Mouse (Mus musculus): ENCODE results near the gene Dqx1.

Gene Dqx1

DNA sequence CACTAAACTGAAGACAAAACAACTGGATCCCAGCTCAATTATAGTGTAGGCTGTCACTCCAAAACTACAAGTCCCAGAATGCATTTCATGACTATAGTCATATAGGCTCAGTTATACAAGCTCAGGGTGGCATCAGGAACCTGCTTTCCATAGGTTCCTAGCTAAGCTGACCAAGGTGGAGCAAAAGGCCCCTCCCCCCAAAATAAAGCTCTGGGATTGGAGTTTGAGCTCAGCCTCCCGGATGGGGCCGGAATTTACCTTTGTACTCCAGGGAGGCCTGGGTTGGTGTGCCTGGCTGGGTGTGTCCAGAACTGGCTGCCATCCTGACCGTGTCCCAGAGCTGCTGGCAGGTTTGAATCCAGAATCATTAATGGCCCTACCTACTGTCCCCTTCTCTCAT is at the start of gene Dqx1:
TSS of gene Dqx1 (plus strand) at position 55 of the 400 bp plus-strand sequence.
- no peak for DNase-seq (ENCODE audit: low spot score in 2 of 2)

DNA sequence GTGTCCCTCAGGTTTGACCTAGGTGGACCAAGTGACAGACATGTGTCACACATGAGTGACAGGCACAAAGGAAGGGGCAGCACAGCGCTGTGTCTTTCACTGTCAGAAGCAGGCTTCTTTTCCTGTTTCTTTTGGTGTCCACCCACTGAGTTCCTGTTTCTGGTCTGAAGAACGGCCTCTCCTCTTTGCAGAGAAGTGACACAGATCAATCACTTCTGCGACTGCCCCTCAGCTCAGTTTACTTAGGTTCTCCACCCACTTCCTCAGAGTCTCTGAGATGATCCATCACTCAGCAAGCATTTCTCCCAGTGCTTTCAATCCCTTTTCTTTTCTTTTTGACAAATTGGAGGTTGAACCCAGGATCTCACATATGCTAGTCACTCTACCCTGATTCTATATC is 49.0 kb upstream of the Dqx1 start:
- peak; percentile 65 to 67 for DNase-seq (ENCODE audit: low spot score in 2 of 2)

DNA sequence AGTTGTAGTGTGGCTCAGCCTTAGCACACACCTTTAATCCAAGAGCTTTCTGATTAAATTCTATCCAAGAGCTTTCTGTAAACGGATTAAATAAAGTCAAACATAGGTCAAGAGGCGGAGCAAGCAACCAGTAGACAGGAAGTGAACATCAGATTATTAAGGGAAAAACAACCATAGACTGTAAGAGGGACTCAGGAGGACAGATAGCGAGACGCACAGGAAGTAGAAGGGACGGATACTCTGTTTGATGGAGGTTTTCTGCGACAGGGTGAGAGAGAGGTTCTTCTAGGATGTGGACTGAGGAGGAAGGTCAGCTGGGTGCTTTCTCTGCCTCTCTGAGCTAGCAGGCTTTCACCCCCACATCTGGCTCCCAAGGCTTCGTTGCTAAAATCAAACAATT is 47.6 kb upstream of the Dqx1 start:
- peak in 1 of 2 experiments; percentile 42 for DNase-seq (ENCODE audit: low spot score in 2 of 2)

DNA sequence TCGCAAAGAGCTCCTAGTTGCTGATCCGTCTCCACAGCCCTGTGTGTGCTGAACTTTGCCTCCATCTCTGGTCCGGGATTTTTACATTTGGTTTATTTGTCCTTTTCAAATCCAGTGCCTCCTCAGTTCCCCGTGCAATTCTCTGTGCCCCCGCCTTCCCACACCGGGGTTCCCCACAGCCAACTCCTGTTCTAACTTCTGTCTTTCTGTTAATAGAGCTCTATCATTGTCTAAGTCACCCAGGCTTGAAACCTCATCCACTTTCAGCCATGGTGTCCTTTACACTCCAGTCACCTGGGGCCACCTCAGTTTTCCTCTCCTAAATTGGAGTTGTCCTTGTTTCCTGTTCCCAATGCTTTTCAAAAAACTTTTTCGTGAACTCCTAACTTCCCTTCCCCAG is 46.4 kb upstream of the Dqx1 start:
- DNase-seq (ENCODE audit: low spot score in 2 of 2), result peak; percentile 40 to 46

DNA sequence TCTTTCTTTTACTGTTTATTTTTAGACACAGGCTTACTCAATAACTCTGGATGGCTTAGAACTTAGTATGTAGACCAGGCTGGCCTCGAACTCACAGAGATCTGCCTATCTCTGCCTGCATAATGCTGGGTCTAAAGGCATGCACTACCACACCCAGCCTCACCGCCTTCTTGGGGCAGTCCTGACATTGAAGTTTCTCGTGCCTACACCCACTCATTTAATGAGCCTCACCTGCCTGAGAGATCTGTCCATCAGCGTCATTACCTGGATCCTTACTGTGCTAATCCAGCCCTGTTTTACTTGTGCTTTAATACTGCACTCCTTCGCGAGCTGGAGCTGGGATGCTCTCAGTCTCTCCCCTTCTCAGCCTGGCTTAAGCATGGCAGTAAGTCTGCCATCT is 45.9 kb upstream of the Dqx1 start:
- no peak for DNase-seq (ENCODE audit: low spot score in 2 of 2)

DNA sequence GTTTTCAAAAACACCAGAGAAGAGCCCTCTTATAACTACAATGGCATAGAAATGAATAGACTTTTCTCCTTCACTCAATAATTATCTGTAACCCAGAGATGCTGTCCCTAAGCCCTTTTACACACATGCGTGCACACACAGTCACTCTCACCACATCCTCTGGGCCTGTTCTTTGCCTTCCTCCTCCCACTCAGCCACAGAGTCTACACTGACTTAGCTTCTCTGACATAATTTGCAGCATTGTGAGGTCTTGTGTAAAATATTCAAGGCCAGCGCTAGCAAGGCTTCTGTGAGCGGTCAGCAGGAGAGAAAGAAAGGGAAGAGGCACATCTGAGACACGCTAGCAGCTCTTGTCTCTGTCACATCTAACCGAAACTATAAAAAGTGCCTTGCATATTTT is 44.2 kb upstream of the Dqx1 start:
- DNase-seq (ENCODE audit: low spot score in 2 of 2), result peak; percentile 67

DNA sequence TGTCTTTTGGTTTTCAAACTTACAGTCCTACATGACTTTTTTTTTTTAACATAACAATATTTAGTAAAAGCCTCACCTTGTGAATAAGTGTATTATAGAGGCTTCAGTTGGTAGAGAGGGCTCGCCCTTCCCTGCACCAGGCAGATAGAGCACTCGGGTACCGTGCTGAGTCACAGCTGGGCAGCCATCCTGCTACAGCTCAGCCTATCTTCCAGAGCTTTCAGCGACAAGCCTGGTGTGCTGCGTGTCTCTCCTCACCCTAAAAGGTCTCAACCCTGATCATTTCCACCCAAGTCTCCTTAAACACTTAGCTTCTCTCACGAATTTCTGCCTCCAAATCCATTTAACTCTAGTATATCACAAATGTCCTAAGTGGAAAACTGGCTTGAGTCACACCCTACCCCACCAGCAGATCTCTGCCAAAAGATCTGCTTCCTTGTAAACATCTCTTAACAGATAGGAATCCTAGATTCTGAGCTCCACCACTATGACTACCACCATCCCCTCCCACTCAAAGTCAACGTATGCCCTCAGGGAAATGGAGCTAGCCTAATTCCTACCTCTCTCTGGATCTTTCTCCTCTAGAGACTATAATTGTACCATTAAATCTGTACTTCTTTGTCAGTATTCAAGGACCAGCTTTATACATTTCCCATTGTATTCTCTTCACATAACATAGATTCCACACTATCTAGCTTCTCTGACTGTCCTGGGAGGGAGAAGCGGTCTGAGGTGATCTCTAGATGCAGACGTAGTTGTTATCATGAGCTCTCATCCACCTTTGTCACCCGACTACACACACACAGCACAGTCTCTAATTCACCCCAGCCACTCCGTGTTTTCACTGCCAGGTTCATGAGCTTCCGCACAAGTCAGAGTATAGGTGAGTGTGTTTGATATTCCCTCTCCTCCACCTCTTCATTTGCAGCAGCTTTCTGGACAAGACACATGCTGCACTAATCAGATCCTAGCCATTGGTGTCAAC is 42.9 kb upstream of the Dqx1 start:
- DNase-seq (ENCODE audit: low spot score in 2 of 2), result peak; percentile 54 to 73

DNA sequence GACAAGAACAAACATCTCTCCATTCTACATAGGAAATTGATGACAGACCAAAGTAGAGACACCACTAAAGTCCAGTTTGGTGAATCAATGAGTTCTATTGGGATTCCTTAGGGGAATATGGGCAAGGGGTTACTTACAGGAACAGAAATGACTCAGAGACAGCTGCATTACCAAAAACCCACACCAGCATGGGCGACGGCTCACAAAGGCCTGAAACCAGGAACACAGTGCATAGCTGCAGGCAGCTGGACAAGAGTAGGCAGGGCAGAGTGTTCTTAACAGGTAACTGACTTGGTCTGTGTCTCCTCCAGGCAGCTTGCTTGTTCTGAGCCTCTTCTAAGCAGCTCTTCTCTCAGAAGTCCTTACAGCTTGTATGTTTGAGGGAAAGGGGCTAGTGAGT is 41.9 kb upstream of the Dqx1 start:
- DNase-seq (ENCODE audit: low spot score in 2 of 2), result no peak

DNA sequence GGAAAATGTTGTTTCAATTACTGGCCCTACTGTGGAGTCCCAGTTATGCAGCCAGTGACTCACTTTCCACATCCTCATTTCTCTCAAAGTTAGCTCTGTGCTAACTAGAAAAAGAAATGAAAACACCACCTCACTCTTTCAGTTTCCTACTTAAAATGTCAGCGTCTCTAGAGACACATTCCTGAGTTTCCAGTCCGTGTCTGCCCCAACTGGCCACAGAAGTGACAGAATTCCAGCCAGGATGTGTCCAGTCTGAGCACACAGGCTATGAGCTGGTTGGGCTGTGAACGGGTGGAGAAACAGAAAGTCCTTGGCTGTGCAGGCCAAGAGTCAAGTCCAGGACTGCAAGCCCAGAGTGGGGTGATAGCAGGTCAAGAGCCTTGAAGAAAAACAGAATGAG is 40.5 kb upstream of the Dqx1 start:
- DNase-seq (ENCODE audit: low spot score in 2 of 2), result no peak

DNA sequence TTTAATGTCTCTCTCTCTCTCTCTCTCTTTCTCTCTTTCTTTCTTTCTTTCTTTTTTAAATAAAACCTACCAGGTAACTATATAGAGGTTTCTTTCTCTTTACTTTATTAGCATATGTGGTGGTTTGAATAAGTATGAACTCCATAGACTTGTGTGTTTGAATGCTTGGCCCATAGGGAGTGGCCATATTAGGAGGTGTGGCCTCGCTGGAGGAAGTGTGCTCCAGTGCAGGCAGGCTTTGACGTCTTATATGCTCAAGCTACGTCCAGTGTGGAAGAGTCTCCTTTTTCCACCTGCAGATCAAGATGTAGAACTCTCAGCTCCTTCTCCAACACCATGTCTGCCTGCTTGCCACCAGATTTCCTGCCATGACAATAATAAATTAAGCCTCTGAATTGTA is 38.6 kb upstream of the Dqx1 start:
- DNase-seq (ENCODE audit: low spot score in 2 of 2), result no peak

DNA sequence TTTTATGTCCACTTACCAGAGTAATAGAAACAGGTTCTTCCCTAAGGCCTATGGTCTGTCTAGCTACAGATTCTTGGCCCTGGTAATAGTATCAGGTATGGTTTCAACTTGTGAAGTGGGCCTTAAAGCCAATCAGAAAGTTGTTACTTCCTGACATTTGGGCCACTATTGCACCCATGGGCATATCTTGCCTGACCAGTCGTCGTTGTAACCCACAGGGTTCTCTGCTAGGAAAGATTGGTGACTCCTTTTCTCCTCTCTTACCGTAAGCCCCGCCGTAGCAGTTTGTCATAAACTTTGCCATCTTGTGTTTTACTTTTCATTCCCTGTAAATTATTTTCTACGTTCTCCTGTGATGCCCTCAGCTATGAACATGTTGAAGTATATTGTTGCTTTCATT is 37.5 kb upstream of the Dqx1 start:
- peak in 1 of 2 experiments; percentile 54 for DNase-seq (ENCODE audit: low spot score in 2 of 2)

DNA sequence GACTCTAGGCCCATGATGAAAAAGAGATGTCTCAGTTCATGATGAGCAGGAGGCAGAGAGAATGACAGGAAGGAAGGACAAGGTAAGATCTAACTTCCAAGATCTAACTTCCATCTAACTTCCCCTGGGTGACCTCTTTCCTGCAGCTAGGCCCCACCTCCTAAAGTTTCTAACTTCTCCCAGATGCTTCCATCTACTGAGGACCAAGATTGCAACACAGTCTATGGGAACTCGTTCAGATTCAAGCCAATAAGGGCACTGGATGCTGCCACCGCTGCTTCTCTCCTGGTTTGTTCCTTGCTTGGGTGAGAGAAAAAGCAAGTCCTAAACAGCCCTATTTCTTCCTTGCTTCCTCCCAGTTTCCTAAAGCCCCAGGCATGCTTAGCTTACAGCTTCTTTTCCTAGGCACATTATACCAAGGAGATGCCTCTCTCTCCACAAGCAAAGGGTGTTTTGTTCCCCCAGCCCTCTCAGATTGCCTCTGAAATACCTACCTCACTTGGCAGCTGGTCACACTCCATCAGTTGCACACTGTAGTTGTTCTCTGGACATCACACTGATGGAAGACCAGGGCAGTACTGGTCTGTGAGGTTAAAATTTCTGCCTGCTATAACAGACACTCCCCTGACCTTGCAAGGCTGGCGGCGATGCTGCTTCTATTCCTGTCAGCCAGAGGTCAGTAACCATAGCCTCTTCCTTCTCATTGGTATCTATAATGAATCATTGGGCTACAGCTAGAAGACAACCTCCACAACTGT is 36.6 kb upstream of the Dqx1 start:
- no peak for DNase-seq (ENCODE audit: low spot score in 2 of 2)

DNA sequence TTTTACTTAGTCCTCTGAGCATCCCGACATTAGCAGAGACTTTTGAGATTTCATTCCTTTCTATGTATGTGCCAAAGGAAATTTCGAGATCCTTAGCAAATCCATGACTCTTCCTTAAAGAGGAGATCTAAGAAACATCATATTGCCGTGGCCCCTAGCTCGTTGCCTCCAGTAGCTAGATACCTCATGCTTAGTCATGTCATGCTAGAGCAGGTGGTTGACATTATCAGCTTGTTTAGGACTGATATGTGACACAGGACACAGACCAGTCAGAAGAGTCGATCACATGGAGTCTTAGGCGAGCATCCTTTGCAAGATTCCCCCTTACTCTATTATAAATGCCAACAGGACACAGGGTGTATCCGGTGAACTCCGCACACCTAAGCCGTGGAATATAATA is 34.6 kb upstream of the Dqx1 start:
- DNase-seq (ENCODE audit: low spot score in 2 of 2), result no peak

DNA sequence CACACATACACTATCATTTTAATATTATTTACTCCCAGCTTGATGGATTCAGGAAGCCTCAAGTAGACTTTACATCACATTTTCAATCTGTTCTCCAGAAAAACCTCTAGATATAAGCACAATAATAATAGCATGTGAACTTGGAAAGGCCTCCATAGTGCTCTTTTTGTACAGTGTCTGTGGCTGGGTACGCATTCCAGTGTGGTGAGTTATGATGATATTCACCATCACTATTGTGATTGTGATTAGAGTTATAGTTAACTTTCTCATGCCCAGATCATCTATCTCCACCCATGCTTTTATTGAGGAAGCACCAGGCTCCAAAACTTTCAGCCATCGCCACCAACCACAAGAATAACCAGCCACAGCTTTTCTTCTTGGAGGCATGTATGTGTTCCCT is 33.9 kb upstream of the Dqx1 start:
- DNase-seq (ENCODE audit: low spot score in 2 of 2), result no peak

DNA sequence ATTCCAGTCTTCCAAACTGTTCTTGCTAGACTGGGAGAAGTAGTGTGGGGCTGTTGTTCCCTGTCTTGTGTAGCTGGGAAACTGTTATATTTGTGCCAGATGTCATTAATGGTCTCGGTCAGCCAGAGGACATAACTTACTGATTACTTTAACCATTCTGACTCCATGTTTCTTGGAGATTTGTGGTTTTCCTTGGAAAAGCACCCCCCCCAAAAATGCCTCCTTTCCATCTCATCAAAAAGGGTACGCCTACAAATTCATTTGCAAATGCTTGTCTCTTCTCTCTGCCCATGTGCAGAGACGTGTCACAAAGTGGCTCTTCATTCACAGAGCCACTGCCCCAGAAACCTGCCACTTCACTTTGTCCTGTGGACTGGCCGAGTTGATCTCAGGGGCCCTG is 33.2 kb upstream of the Dqx1 start:
- no peak for DNase-seq (ENCODE audit: low spot score in 2 of 2)

DNA sequence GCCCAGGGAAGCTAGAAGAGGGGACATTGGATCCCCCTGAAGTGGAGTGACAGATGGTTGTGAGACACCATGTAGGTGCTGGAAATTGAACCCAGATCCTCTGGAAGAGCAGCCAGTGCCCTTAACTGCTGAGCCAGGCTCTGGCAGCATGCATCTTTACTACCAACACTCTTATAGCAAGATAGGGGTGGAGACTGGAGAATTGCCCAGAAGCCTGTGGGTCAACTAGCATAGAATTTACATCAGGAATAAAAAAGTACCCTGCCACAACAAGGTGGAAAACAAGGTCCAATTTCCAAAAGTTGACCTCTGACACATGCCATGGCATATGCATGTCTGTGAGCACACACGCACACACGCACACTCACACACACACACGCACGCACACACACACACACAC is 32.4 kb upstream of the Dqx1 start:
- no peak for DNase-seq (ENCODE audit: low spot score in 2 of 2)

DNA sequence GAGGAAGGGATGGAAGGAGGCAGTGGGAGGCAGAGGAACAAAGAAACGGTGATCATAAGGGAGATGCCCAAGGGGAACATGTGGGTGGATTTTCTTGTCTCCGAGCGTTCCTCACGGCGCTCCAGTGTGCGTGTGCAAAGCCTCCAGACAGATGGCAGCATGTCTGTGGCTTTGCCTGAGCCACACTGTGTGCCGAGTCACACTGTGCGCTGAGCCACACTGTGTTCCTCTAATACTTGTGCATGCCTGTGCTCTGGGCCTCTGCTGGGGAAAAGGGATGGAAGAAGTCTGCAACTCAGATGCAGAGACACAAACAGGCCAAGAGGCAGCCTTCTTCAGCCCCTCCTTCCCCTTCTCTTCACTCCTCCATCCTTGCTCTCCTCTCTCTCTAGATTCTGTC is 30.4 kb upstream of the Dqx1 start:
- no peak for DNase-seq (ENCODE audit: low spot score in 2 of 2)

DNA sequence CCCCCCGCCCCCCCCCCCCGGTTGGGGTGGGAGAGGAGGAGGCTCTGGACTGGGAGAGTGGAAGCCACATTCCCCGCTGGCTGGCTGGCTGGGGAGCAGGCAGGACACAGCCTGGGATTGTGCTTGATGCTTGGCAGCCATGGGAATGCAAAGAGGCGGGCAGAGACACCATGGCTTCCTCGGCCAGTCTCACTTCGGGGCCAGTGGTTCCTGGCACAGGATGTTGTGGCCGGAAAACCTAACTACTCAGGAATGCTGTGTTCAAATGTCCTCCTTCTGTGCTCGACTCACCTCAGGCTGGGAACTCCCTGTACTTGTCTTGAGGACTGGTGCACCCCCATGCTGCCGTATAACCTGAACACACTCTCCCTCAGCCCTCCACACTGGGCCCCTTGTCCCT is 29.9 kb upstream of the Dqx1 start:
- DNase-seq (ENCODE audit: low spot score in 2 of 2), result no peak

DNA sequence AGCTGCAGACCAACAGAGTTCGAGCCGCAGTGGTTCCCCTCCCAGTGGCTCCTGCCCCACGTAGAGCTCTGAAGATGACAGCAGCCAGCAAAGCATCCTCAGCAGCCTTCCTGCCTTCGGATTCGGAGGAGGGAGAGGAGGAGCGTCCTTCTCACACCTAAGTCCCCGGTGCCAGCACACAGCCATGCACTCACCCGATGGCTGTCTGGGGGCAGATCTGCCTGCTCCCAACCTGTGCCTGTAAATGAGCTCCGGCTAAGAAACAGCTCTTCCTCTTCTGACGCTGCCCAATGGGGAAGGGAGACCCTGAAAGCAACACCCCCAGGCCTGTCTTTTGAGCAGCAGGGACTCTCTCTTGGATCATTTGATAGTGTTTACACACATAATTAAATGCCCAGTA is 27.9 kb upstream of the Dqx1 start:
- DNase-seq (ENCODE audit: low spot score in 2 of 2), result no peak

DNA sequence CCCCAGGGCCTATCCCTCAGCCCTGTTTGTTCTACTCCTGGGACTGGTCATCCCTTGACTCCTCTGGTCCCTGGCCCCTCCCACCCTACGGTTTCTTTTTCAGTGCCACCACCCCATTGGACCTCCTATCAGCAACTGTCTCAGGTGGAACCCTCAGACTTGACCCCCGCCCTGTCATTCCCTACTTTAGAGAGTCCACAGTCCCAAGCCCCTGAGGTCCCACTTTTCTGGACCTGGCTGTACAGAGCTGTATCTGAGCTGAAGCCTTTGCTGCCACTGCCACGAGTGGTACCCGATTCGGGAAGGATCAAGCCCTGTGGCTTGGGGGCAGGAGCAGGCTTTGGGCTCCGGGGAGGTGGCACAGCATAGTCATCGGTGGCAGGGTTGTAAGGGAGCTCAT is 26.5 kb upstream of the Dqx1 start:
- no peak for DNase-seq (ENCODE audit: low spot score in 2 of 2)

DNA sequence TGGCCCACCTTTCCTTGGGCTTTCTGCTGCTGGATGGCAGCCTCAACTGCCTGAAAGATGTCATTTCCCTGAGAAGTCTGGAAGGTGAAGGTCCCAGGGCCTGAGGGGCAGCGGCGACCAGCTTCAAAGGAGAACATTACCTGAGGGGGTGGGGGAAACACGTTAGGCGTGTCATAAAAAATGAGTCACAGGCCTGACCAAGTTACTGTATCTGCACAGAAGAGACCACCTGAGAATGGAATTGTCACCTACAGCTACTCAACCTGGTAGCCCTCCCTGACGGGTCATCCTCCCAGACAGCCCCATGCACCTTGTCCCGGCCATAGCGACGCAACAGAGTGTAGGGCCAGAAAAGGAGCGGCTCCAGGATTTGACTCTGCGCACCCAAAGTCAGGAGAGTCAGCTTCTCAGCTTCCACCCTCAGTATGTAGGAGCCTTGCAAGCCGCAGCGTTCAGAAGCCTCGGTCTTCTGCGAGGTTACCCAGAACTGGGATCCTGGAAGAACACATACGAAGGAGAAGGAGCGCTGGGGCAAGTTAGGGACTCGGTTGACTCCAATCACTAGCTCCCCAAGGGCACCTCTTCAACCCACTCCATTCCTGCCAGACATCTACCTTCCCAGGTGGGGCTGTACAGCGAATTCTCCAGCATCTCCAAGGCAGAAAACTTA is 25.6 kb upstream of the Dqx1 start:
- no peak for DNase-seq (ENCODE audit: low spot score in 2 of 2)

DNA sequence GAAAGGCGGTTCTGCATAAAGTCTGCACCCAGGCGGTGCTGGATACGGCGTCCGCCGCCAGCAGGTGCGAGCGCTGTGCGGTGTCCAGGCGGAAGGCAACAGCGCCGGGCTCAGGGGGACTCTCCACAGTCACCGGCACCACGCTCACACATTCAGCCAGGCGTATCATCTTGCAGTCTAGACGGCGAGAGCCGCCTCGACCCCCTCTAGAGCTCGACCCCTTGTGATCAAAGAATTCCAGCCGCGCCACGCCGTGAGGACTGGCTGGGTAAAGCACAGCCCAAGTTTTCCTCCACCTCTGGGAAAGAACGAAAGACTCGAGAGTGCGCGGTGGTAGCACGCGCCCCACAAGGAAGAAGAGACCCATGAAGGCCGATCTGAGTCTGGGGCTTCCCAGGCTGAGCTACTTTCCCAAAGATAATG is 24.9 kb upstream of the Dqx1 start:
- DNase-seq (ENCODE audit: low spot score in 2 of 2), result peak; percentile 66 to 69
